ENCODE assay signal across 16 mouse cellular contexts in genomic region chr1:149911050-149911449, GRCm38 (mm10). TPM values are rescaled to one million over a fixed set of nuclear protein-coding genes. Genes with fewer than 3 reads are reported as not detected.
DNase-seq lines count a peak whose midpoint lies in the region; ATAC-seq and TF ChIP-seq lines count a peak whose summit lies in the region.
"Had no signal": no experiment of that assay in that cellular context is flagged by ENCODE, and none has a peak within 500 bp of the region (broad histone marks: within the 10 kb centered on the region; RNA-seq: fewer than 3 reads in every experiment).

No protein-coding gene starts in this region.

- H3K9me3 ChIP-seq in liver, embryonic 11.5 days (ENCODE audit: control insufficient read depth, low read length), result no peaks in the 10 kb centered on the region
- no peaks in the 10 kb centered on the region for H3K9me3 ChIP-seq in MEL (replicated peaks; ENCODE audit: insufficient read depth, low read length)
- no peaks in the 10 kb centered on the region for H3K9me3 ChIP-seq in megakaryocyte, embryonic 14.5 days
- H3K9me3 ChIP-seq: embryonic facial prominence, embryonic 12.5 days; forebrain, embryonic 15.5 days; hindbrain, embryonic 10.5 days; midbrain, embryonic 10.5 days; neural tube, embryonic 12.5 days had no signal

- H3K36me3 ChIP-seq in liver, adult 2 months (ENCODE audit: control insufficient read depth, insufficient read depth, low read length), result no peaks in the 10 kb centered on the region
- H3K36me3 ChIP-seq in liver, embryonic 11.5 days (ENCODE audit: control insufficient read depth, insufficient read depth, low read length), result no peaks in the 10 kb centered on the region
- peaks cover 0 to 3% of the 10 kb centered on the region in 2 experiments; a peak in 2 of 4 replicates for H3K36me3 ChIP-seq in MEL (ENCODE audit: control insufficient read depth in 1 of 2, insufficient read depth in 2 of 2, low read length in 2 of 2)
- H3K36me3 ChIP-seq in megakaryocyte, embryonic 14.5 days (replicated peaks; ENCODE audit: low read length), result peaks cover 63% of the 10 kb centered on the region
- H3K36me3 ChIP-seq: embryonic facial prominence, embryonic 12.5 days; forebrain, embryonic 15.5 days; hindbrain, embryonic 10.5 days; midbrain, embryonic 10.5 days; neural tube, embryonic 12.5 days had no signal

- H3K4me1 ChIP-seq in liver, adult 2 months (ENCODE audit: control insufficient read depth, insufficient read depth, low read length), result no peaks in the 10 kb centered on the region
- H3K4me1 ChIP-seq in liver, embryonic 11.5 days (replicated peaks; ENCODE audit: control insufficient read depth, insufficient read depth, low read length), result no peaks in the 10 kb centered on the region
- H3K4me1 ChIP-seq in MEL (ENCODE audit: control insufficient read depth in 1 of 2, insufficient read depth in 2 of 2, low read length in 2 of 2), result peaks cover 0 to 2% of the 10 kb centered on the region in 2 experiments; a peak in 1 of 4 replicates
- peaks cover 58% of the 10 kb centered on the region for H3K4me1 ChIP-seq in megakaryocyte, embryonic 14.5 days
- H3K4me1 ChIP-seq: embryonic facial prominence, embryonic 12.5 days; forebrain, embryonic 15.5 days; hindbrain, embryonic 10.5 days; midbrain, embryonic 10.5 days; neural tube, embryonic 12.5 days had no signal

- no peaks in the 10 kb centered on the region for H3K27me3 ChIP-seq in liver, adult 2 months (ENCODE audit: control insufficient read depth, insufficient read depth, low read length)
- no peaks in the 10 kb centered on the region for H3K27me3 ChIP-seq in liver, embryonic 11.5 days (replicated peaks; ENCODE audit: control insufficient read depth, insufficient read depth, low read length)
- no peaks in the 10 kb centered on the region for H3K27me3 ChIP-seq in MEL (ENCODE audit: control insufficient read depth in 1 of 2, insufficient read depth in 2 of 2, low read length in 2 of 2)
- H3K27me3 ChIP-seq in megakaryocyte, embryonic 14.5 days (replicated peaks), result no peaks in the 10 kb centered on the region
- H3K27me3 ChIP-seq: embryonic facial prominence, embryonic 12.5 days; forebrain, embryonic 15.5 days; neural tube, embryonic 12.5 days had no signal

- no peak for TF ChIP-seq EP300 in MEL (IDR thresholded peaks at IDR 0.05; ENCODE audit: low read depth in 1 of 2, low read length in 2 of 2)

- 61% methylated on average over 4 of the region's 4 CpGs for WGBS in liver, adult 2 months
- 62% methylated on average over 4 of the region's 4 CpGs for WGBS in liver, embryonic 11.5 days

- H3K9ac ChIP-seq in liver, adult 2 months (ENCODE audit: low read depth, low read length), result no peak overlapping the region
- H3K9ac ChIP-seq in liver, embryonic 11.5 days (ENCODE audit: low read depth, low read length), result no peak overlapping the region
- no peak overlapping the region for H3K9ac ChIP-seq in MEL (ENCODE audit: control insufficient read depth, low read depth, low read length, poor library complexity, severe bottlenecking)
- H3K9ac ChIP-seq: embryonic facial prominence, embryonic 12.5 days; forebrain, embryonic 15.5 days; liver, embryonic 14.5 days; neural tube, embryonic 12.5 days had no signal

- H3K4me2 ChIP-seq in liver, embryonic 11.5 days, result no peak overlapping the region
- H3K4me2 ChIP-seq: embryonic facial prominence, embryonic 12.5 days; forebrain, embryonic 15.5 days; neural tube, embryonic 12.5 days had no signal

- no peak for TF ChIP-seq CTCF in liver, adult 2 months (IDR thresholded peaks at IDR 0.05; ENCODE audit: low read depth, low read length)
- TF ChIP-seq CTCF in MEL (IDR thresholded peaks at IDR 0.05 in 2 of 3, conservative IDR thresholded peaks at IDR 0.05 in 1 of 3; ENCODE audit: control insufficient read depth in 1 of 3, insufficient read depth in 1 of 3, low read depth in 2 of 3, low read length in 3 of 3, poor library complexity in 1 of 3, severe bottlenecking in 1 of 3), result no peak

- H3K79me2 ChIP-seq in liver, adult 2 months (ENCODE audit: control insufficient read depth, insufficient read depth, low read length), result no peaks in the 10 kb centered on the region
- no peaks in the 10 kb centered on the region for H3K79me2 ChIP-seq in MEL (ENCODE audit: control insufficient read depth, insufficient read depth, low read length, poor library complexity)

- no peak for ATAC-seq in liver, embryonic 11.5 days (replicated peaks; ENCODE audit: low FRiP score)
- ATAC-seq: forebrain, embryonic 15.5 days; inflammation-experienced regulatory T-cells, adult 6 months had no signal

- no peak overlapping the region for H3K4me3 ChIP-seq in liver, adult 2 months (ENCODE audit: insufficient read depth, low read depth, low read length)
- H3K4me3 ChIP-seq in liver, embryonic 11.5 days (ENCODE audit: low read depth, low read length), result no peak overlapping the region
- no peak overlapping the region for H3K4me3 ChIP-seq in MEL (ENCODE audit: control insufficient read depth in 1 of 2, insufficient read depth in 1 of 2, low read depth in 2 of 2, low read length in 2 of 2)
- H3K4me3 ChIP-seq in megakaryocyte, embryonic 14.5 days (replicated peaks), result peak overlapping the region; percentile 66
- H3K4me3 ChIP-seq: embryonic facial prominence, embryonic 12.5 days; forebrain, embryonic 15.5 days; hindbrain, embryonic 10.5 days; midbrain, embryonic 10.5 days; neural tube, embryonic 12.5 days had no signal

- TF ChIP-seq RAD21 in MEL (IDR thresholded peaks at IDR 0.05; ENCODE audit: low read depth, low read length), result no peak

- no peak for TF ChIP-seq POLR2A in liver, adult 2 months (IDR thresholded peaks at IDR 0.05; ENCODE audit: extremely low read depth, insufficient read depth, low read length)
- no peak for TF ChIP-seq POLR2A in MEL (IDR thresholded peaks at IDR 0.05; ENCODE audit: control insufficient read depth in 1 of 2, insufficient read depth in 1 of 2, low read depth in 1 of 2, low read length in 2 of 2, poor library complexity in 1 of 2)

- no peak overlapping the region for H3K27ac ChIP-seq in liver, adult 2 months (replicated peaks; ENCODE audit: insufficient read depth, low read depth, low read length)
- no peak overlapping the region for H3K27ac ChIP-seq in liver, embryonic 11.5 days (ENCODE audit: low read depth, low read length)
- H3K27ac ChIP-seq in MEL (ENCODE audit: control insufficient read depth, low read depth, low read length), result no peak overlapping the region
- H3K27ac ChIP-seq: embryonic facial prominence, embryonic 12.5 days; forebrain, embryonic 15.5 days; hindbrain, embryonic 10.5 days; liver, embryonic 14.5 days; midbrain, embryonic 10.5 days; neural tube, embryonic 12.5 days had no signal

- peak; percentile 24 for DNase-seq in liver, adult 2 months (ENCODE audit: extremely low read depth, low read depth, low spot score)
- no peak for DNase-seq in liver, embryonic 11.5 days (ENCODE audit: low spot score)
- DNase-seq in MEL (ENCODE audit: low read depth, low spot score), result peak; percentile 52
- peak; percentile 13 for DNase-seq in c-Kit-positive CD71-negative TER-119-negative erythroid progenitor cells, embryonic 14.5 days (ENCODE audit: low read depth)
- no peak for DNase-seq in heart, adult 8-10 months (ENCODE audit: low spot score)
- DNase-seq in cerebellum, postnatal 10 days, result no peak
- DNase-seq: cerebellum, adult 11 months; left cerebral cortex, postnatal 4 days had no signal

TF ChIP-seq in MEL, 35 proteins besides CTCF, POLR2A, EP300 and RAD21:
- TF ChIP-seq USF1 (IDR thresholded peaks at IDR 0.05; ENCODE audit: low read depth, low read length), result peak; percentile 59
- no peak for TF ChIP-seq GATA1 (IDR thresholded peaks at IDR 0.05; ENCODE audit: low read depth, low read length)

RNA-seq across cellular contexts. Expression of gene Pla2g4a, which starts 50.0 kb away (rescaled TPM):
- total RNA-seq in liver, adult 2 months (2014; rRNA removed), result 2.4 and 2.5 TPM in 2 replicates
- polyA plus RNA-seq in liver, adult 2 months (2012; rRNA removed), result 0.15 and 0.24 TPM in 2 replicates
- polyA plus RNA-seq in liver, embryonic 11.5 days (2014; fragmentation: Nextera tagmentation; extraction: Ambion mirVana), result 23.6 and 27.3 TPM in 2 replicates
- 6.4 and 8.6 TPM in 2 replicates for total RNA-seq in MEL (2012; rRNA removed)
- polyA plus RNA-seq in MEL (2012; ENCODE audit: insufficient read depth in 1 of 2, insufficient read length in 2 of 2, low read depth in 1 of 2, low replicate concordance in 2 of 2, missing spikeins in 1 of 2), result 10 to 100 TPM in 1 of 2 experiments, not detected in 1; 14.4 TPM
- 0.58 and 5.3 TPM in 2 replicates for polyA plus RNA-seq in megakaryocyte, embryonic 14.5 days (2012; ENCODE audit: insufficient read depth, low replicate concordance)
- total RNA-seq in heart, adult 8-10 months (2022), result 1 to 10 TPM; 2.5 to 4.5 (median 2.9) TPM

Comparison
In these comparisons a context has a peak if more than half of its experiments do, and no peak if none do; other contexts are left out.
1. DNase-seq: peak in liver, adult 2 months (single experiment), MEL (single experiment) and c-Kit-positive CD71-negative TER-119-negative erythroid progenitor cells, embryonic 14.5 days (single experiment); none in liver, embryonic 11.5 days (single experiment), heart, adult 8-10 months (single experiment) and cerebellum, postnatal 10 days (0 of 2).